Mouse (Mus musculus) ES-E14 (cell line): ENCODE measurements around the gene Lonp2. TPM values are rescaled to one million over a fixed set of nuclear protein-coding genes. Genes with fewer than 3 reads are reported as not detected.

Source experiments
- DNase-seq: peaks from one replicate; pipeline ENCODE4 v3.0.0-alpha.2; 2013; ENCODE audit warnings: low read depth, low spot score
- H3K27ac ChIP-seq: 2 replicates; pipeline ENCODE4 v1.5.1; 2012; ENCODE audit warnings: low read depth, mild to moderate bottlenecking, low read length, moderate library complexity, mixed read lengths; ENCODE audit not compliant: poor library complexity, insufficient read depth, severe bottlenecking
- H3K36me3 ChIP-seq: 2 replicates; pipeline ENCODE4 v1.6.1; 2012; ENCODE audit warnings: mild to moderate bottlenecking, low read length, moderate library complexity, mixed read lengths; ENCODE audit not compliant: control insufficient read depth, poor library complexity, insufficient read depth, severe bottlenecking
- H3K4me1 ChIP-seq, 2 experiments: fragments of 150-350 bp in 1 of 2; sonication (generic) in 1 of 2; 2 replicates each; pipeline ENCODE4 v1.6.1; 2012; ENCODE audit warnings: low read length in 2 of 2, mild to moderate bottlenecking in 1 of 2, mixed read lengths in 1 of 2; ENCODE audit not compliant: control insufficient read depth in 2 of 2, insufficient read depth in 2 of 2, poor library complexity in 1 of 2
- H3K4me3 ChIP-seq, 2 experiments: fragments of 150-350 bp in 1 of 2; sonication (generic) in 1 of 2; 2 replicates each; pipeline ENCODE4 v1.5.1; 2012; ENCODE audit warnings: low read length in 2 of 2, low read depth in 1 of 2, mild to moderate bottlenecking in 1 of 2, mixed read lengths in 1 of 2; ENCODE audit not compliant: insufficient read depth in 1 of 2, poor library complexity in 1 of 2, severe bottlenecking in 1 of 2
- H3K9ac ChIP-seq: 2 replicates; pipeline ENCODE4 v1.6.1; 2012; ENCODE audit warnings: low read depth, mild to moderate bottlenecking, low read length, mixed read lengths; ENCODE audit not compliant: poor library complexity, insufficient read depth, severe bottlenecking
- H3K9me3 ChIP-seq: fragments of 150-350 bp; sonication (generic); 2 replicates; pipeline ENCODE4 v1.6.1; 2012; ENCODE audit warnings: low read depth, mild to moderate bottlenecking, low read length; ENCODE audit not compliant: control insufficient read depth, insufficient read depth
- CHD2 ChIP-seq: IDR thresholded peaks from 2 replicates; pipeline ENCODE4 v1.6.1; 2014; ENCODE audit warnings: mild to moderate bottlenecking, low read depth, low read length, inconsistent platforms
- HCFC1 ChIP-seq: IDR thresholded peaks from 2 replicates; pipeline ENCODE4 v1.6.1; 2012; ENCODE audit warnings: low read length, inconsistent platforms, borderline replicate concordance; ENCODE audit not compliant: insufficient read depth
- MAFK ChIP-seq: IDR thresholded peaks from 2 replicates; pipeline ENCODE4 v1.6.1; 2014; ENCODE audit warnings: mild to moderate bottlenecking, low read depth, low read length, inconsistent platforms; ENCODE audit not compliant: insufficient read depth
- ZC3H11A ChIP-seq: IDR thresholded peaks from 2 replicates; pipeline ENCODE4 v1.6.1; 2012; ENCODE audit warnings: low read depth, mild to moderate bottlenecking, inconsistent platforms, low read length, borderline replicate concordance
- ZNF384 ChIP-seq: IDR thresholded peaks from 2 replicates; pipeline ENCODE4 v1.6.1; 2012; ENCODE audit warnings: low read depth, low read length, inconsistent platforms
- in situ Hi-C, 2 experiments: fragments of 600-800 bp; cut with MboI; formaldehyde crosslinking; loops; one replicate each; pipeline ENCODE4 v1.15.1; 2025; ENCODE audit warnings: low sequenced_read_pairs in 2 of 2, inconsistent platforms in 1 of 2; ENCODE audit not compliant: unreplicated experiment in 2 of 2
- total RNA-seq: library from RNA; depleted of rRNA; stranded (reverse); fragments of 300-350 nt; gene quantifications from 2 replicates; pipeline ENCODE4 v1.2.3, GENCODE M21; 2012

The Lonp2 gene
- total RNA-seq, 1 experiment, result 39.1 TPM

GRCm38 (mm10) chr8:86692107-86692506, 68.3 kb downstream of the Lonp2 start:
- TF ChIP-seq HCFC1, result no peak
- TF ChIP-seq MAFK, result no peak
- no peak for TF ChIP-seq CHD2
- TF ChIP-seq ZC3H11A, result no peak
- TF ChIP-seq ZNF384, result no peak

DNA sequence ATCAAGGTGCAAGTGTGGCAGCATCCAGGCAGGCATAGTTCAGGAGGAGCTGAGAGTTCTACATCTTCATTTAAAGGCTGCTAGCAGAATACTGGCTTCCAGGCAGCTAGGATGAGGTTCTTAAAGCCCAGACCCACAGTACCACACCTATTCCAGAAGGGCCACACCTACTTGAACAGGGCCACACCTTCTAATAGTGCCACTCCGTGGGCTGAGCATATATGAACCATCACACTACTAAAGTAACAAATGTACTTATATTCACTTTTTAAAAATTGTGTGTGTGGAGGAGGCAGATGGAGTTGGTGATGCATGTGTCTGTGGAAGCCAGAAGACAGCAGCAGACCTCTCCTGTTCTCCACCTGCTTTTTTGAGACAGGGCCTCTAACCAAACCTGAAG, 70.2 kb downstream of the Lonp2 start:
- no peak overlapping the region for H3K9ac ChIP-seq
- H3K27ac ChIP-seq, result no peak overlapping the region
- no peak for DNase-seq
- TF ChIP-seq HCFC1 (no peak), ZC3H11A (no peak), ZNF384 (no peak), MAFK (no peak), CHD2 (no peak)
- no peaks in the 10 kb centered on the region for H3K9me3 ChIP-seq
- no peaks in the 10 kb centered on the region for H3K4me1 ChIP-seq
- in situ Hi-C loops, result no loop called here
- peaks cover 2% of the 10 kb centered on the region for H3K36me3 ChIP-seq
- H3K4me3 ChIP-seq, result no peak overlapping the region

More at GRCm38 (mm10) chr8:86692107-86692506, 68.3 kb downstream of the Lonp2 start:
- Histone ChIP-seq H3K4me1 (no peaks in the 10 kb centered on the region), H3K36me3 (peaks cover 2% of the 10 kb centered on the region), H3K9me3 (no peaks in the 10 kb centered on the region), H3K27ac (no peak overlapping the region), H3K4me3 (no peak overlapping the region), H3K9ac (no peak overlapping the region)
- DNase-seq, result no peak
- in situ Hi-C loops, result no loop called here

GRCm38 (mm10) chr8:86695703-86696102, 71.9 kb downstream of the Lonp2 start:
- Histone ChIP-seq H3K9me3 (no peaks in the 10 kb centered on the region), H3K9ac (no peak overlapping the region), H3K4me1 (no peaks in the 10 kb centered on the region), H3K27ac (no peak overlapping the region), H3K36me3 (peaks cover 2% of the 10 kb centered on the region), H3K4me3 (no peak overlapping the region)
- no peak for DNase-seq
- in situ Hi-C loops, result no loop called here
- TF ChIP-seq ZC3H11A (no peak), MAFK (no peak), HCFC1 (no peak), ZNF384 (no peak), CHD2 (no peak)

DNA sequence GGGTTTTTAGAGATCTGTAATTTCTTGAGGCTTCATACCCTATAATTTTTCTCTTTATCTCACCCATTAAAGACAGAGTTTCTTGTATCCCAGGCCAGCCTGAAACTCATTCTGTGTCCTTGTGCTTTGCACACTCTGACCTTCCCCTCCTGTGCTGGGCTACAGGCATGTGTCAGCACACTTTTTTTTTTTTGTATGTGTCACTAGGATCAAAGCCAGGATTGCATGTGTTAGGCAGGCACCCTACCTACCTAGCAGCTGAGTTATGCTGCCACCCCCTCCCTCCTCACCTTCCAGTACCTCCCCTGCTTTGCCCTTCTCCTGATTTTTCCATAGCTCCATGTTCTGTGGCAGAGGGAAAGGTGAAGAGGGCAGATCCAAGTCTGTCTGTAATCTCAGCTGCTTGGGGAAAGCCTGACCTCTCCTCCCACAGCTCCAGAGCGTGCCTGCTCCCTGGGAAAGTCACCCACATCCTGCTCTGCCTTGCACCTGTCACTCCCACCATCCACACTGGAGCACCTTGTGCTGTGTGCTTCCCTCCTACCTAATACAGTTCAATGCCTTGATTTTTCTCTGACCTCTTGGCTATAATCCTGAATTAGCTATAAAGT, 75.1 kb downstream of the Lonp2 start:
- DNase-seq, result no peak
- TF ChIP-seq ZC3H11A, result no peak
- no peak for TF ChIP-seq ZNF384
- TF ChIP-seq CHD2, result no peak
- TF ChIP-seq HCFC1, result no peak
- no peak for TF ChIP-seq MAFK
- H3K27ac ChIP-seq, result no peak overlapping the region

DNA sequence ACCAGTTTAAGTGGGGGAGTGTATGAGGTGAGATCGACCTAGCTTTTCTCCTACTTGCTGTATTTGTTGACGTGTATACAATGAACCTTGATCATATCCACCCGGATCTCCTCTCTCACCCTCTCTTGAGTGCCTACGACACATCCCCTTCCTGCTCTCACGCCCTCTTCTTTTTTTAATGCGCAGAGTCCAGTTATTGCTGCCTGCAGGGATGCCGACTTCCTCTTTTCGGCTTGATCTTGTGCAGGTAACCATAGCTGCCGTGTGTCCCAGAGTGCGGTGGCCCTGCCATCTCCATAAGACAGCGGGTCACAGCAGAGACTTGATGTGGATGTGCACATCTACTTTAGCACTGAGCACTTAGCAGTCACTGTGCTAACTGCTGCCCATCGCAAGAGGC, 75.6 kb downstream of the Lonp2 start:
- Histone ChIP-seq H3K9me3 (no peaks in the 10 kb centered on the region), H3K4me3 (no peak overlapping the region), H3K27ac (no peak overlapping the region), H3K9ac (no peak overlapping the region), H3K4me1 (no peaks in the 10 kb centered on the region), H3K36me3 (no peaks in the 10 kb centered on the region; the same call in 1 of the 2 replicates)
- in situ Hi-C loops, result no loop called here
- DNase-seq, result no peak
- TF ChIP-seq ZNF384 (no peak), CHD2 (no peak), HCFC1 (no peak)

More for the DNA sequence above, 75.1 kb downstream of the Lonp2 start:
- no peaks in the 10 kb centered on the region; the same call in 1 of the 2 replicates for H3K36me3 ChIP-seq
- no peaks in the 10 kb centered on the region for H3K9me3 ChIP-seq
- no peaks in the 10 kb centered on the region for H3K4me1 ChIP-seq
- H3K9ac ChIP-seq, result no peak overlapping the region
- no peak overlapping the region for H3K4me3 ChIP-seq
- in situ Hi-C loops, result no loop called here
